Mouse (Mus musculus): ENCODE measurements at regions not wholly inside any gene's neighbourhood (a gene's known extent, or its start where the extent isn't known, plus 50 kb on each side); places are given as distances from the start of the nearest gene placed in this dataset.
"Not testable (repeated sequence)": the region's sequence is repeated elsewhere in the genome, so short reads cannot be mapped to it uniquely, and the experiment has no call there.

- no peak for DNase-seq (ENCODE audit: low spot score in 2 of 2)
These were observed 436.9 kb upstream of the Ghitm start for GRCm38 (mm10) chr14:37571971-37572370.

GRCm38 (mm10) chr14:37558258-37558657, 423.2 kb upstream of the Ghitm start:
- DNase-seq (ENCODE audit: low spot score in 2 of 2) = no peak

GRCm38 (mm10) chr14:37523616-37524015, 388.5 kb upstream of the Ghitm start:
- DNase-seq (ENCODE audit: low spot score in 2 of 2) = no peak

GRCm38 (mm10) chr14:37520631-37521030, 385.6 kb upstream of the Ghitm start:
- DNase-seq (ENCODE audit: low spot score in 2 of 2) = not testable (repeated sequence)

GRCm38 (mm10) chr14:37505314-37505713, 370.2 kb upstream of the Ghitm start:
- no peak for DNase-seq (ENCODE audit: low spot score in 2 of 2)

GRCm38 (mm10) chr14:37490711-37491110, 355.6 kb upstream of the Ghitm start:
- no peak for DNase-seq (ENCODE audit: low spot score in 2 of 2)

GRCm38 (mm10) chr14:37485292-37485691, 350.2 kb upstream of the Ghitm start:
- DNase-seq (ENCODE audit: low spot score in 2 of 2) = no peak

- DNase-seq (ENCODE audit: low spot score in 2 of 2) = no peak
These were observed 342.5 kb upstream of the Ghitm start for GRCm38 (mm10) chr14:37477599-37477998.

GRCm38 (mm10) chr14:37468711-37469110, 333.6 kb upstream of the Ghitm start:
- no peak for DNase-seq (ENCODE audit: low spot score in 2 of 2)

- DNase-seq (ENCODE audit: low spot score in 2 of 2) = no peak
These were observed 305.8 kb upstream of the Ghitm start for GRCm38 (mm10) chr14:37440874-37441273.

- no peak for DNase-seq (ENCODE audit: low spot score in 2 of 2)
These were observed 295.6 kb upstream of the Ghitm start for GRCm38 (mm10) chr14:37430656-37431055.

GRCm38 (mm10) chr14:37425506-37425905, 290.4 kb upstream of the Ghitm start:
- DNase-seq (ENCODE audit: low spot score in 2 of 2) = no peak

- DNase-seq (ENCODE audit: low spot score in 2 of 2) = no peak
These were observed 286.5 kb upstream of the Ghitm start for GRCm38 (mm10) chr14:37421566-37421965.

GRCm38 (mm10) chr14:37412583-37412982, 277.5 kb upstream of the Ghitm start:
- not testable (repeated sequence) for DNase-seq (ENCODE audit: low spot score in 2 of 2)

- no peak for DNase-seq (ENCODE audit: low spot score in 2 of 2)
These were observed 236.9 kb upstream of the Ghitm start for GRCm38 (mm10) chr14:37371972-37372371.

- no peak for DNase-seq (ENCODE audit: low spot score in 2 of 2)
These were observed 226.8 kb upstream of the Ghitm start for GRCm38 (mm10) chr14:37361896-37362295.

- peak; percentile 26 to 57 for DNase-seq (ENCODE audit: low spot score in 2 of 2)
These were observed 221.1 kb upstream of the Ghitm start for GRCm38 (mm10) chr14:37355968-37356704.

GRCm38 (mm10) chr14:37323392-37323791, 188.3 kb upstream of the Ghitm start:
- no peak for DNase-seq (ENCODE audit: low spot score in 2 of 2)

- DNase-seq (ENCODE audit: low spot score in 2 of 2) = no peak
These were observed 180.3 kb upstream of the Ghitm start for GRCm38 (mm10) chr14:37315239-37315895.

- no peak for DNase-seq (ENCODE audit: low spot score in 2 of 2)
These were observed 178.8 kb upstream of the Ghitm start for GRCm38 (mm10) chr14:37313906-37314305.

GRCm38 (mm10) chr14:37312887-37313286, 177.8 kb upstream of the Ghitm start:
- no peak for DNase-seq (ENCODE audit: low spot score in 2 of 2)

GRCm38 (mm10) chr14:37306622-37307274, 171.7 kb upstream of the Ghitm start:
- no peak for DNase-seq (ENCODE audit: low spot score in 2 of 2)

GRCm38 (mm10) chr14:37298631-37299030, 163.6 kb upstream of the Ghitm start:
- DNase-seq (ENCODE audit: low spot score in 2 of 2) = no peak

All from urinary bladder, postnatal 36 days (tissue).